Mouse (Mus musculus) small intestine, adult 2 months (tissue): ENCODE results near the gene Ppp1r14b. TPM values are rescaled to one million over a fixed set of nuclear protein-coding genes. Genes with fewer than 3 reads are reported as not detected.

Experiments
- H3K27ac ChIP-seq: fragments of 200-500 bp; 2 replicates; pipeline ENCODE4 v1.5.1; 2012; ENCODE audit warnings: low read depth, low read length, control low read depth, inconsistent platforms; ENCODE audit not compliant: insufficient read depth
- H3K27me3 ChIP-seq: fragments of 200-500 bp; 2 replicates; pipeline ENCODE4 v1.6.1; 2012; ENCODE audit warnings: mild to moderate bottlenecking, moderate library complexity, low read length, inconsistent platforms; ENCODE audit not compliant: control insufficient read depth, insufficient read depth
- H3K36me3 ChIP-seq: fragments of 200-500 bp; 2 replicates; pipeline ENCODE4 v1.6.1; 2012; ENCODE audit warnings: mild to moderate bottlenecking, low read length, control low read depth, inconsistent platforms; ENCODE audit not compliant: control insufficient read depth, insufficient read depth
- H3K4me1 ChIP-seq: fragments of 200-500 bp; 2 replicates; pipeline ENCODE4 v1.6.1; 2012; ENCODE audit warnings: low read length, inconsistent platforms, mixed read lengths; ENCODE audit not compliant: control insufficient read depth, insufficient read depth, insufficient read length
- H3K4me3 ChIP-seq: fragments of 200-500 bp; 2 replicates; pipeline ENCODE4 v1.5.1; 2012; ENCODE audit warnings: low read depth, mild to moderate bottlenecking, control low read depth, inconsistent platforms, low read length, moderate library complexity
- CTCF ChIP-seq: fragments of 200-500 bp; IDR thresholded peaks from 2 replicates; pipeline ENCODE4 v1.5.1; 2012; ENCODE audit warnings: low read depth, mild to moderate bottlenecking, control low read depth, inconsistent platforms, low read length, moderate library complexity, mixed read lengths; ENCODE audit not compliant: insufficient replicate concordance, insufficient read length; ENCODE audit errors: extremely low read depth
- POLR2A ChIP-seq: fragments of 200-500 bp; IDR thresholded peaks from 2 replicates; pipeline ENCODE4 v1.6.1; 2012; ENCODE audit warnings: low read depth, mild to moderate bottlenecking, control low read depth, inconsistent platforms, low read length, moderate library complexity
- WGBS: fragments of 180-500 bp; shearing (Covaris S2); methylation state at CpG from one replicate; pipeline ENCODE4 v1.1.7; 2018; 5-methylcytosine and 5-hydroxymethylcytosine counted together
- polyA plus RNA-seq: library from polyadenylated mRNA; depleted of rRNA; stranded (reverse); fragments of >200 nt; gene quantifications from 2 replicates; pipeline ENCODE4 v1.2.3, GENCODE M21; 2012

The Ppp1r14b gene
- polyA plus RNA-seq, 1 experiment: 100 TPM

DNA sequence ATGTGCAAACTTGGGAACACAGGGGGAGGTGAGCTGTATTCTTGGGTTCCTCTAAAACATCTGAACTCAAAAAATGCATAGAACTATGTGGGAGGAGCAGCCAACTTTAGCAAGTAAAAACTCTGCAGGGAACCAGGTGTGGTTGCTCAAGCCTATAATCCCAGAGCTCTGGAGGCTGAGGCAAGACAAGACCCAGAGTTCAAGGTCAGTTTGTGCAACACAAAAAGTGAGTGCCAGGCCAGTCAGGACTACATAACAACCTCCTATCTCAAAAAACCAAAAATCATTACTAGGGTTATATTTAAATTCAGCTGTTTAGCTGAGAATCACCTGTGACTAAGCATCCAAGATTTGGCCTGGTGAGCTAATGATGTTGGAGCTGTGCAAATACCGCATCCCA, 42.8 kb upstream of the Ppp1r14b start:
- H3K27ac ChIP-seq: no peak overlapping the region
- H3K4me3 ChIP-seq: no peak overlapping the region
- WGBS: 57% methylated on average over 1 of the region's 1 CpGs
- no peaks in the 10 kb centered on the region for H3K36me3 ChIP-seq
- TF ChIP-seq POLR2A (no peak), CTCF (no peak)
- H3K4me1 ChIP-seq: no peaks in the 10 kb centered on the region; the same call in none of the 2 replicates
- peaks cover 37% of the 10 kb centered on the region for H3K27me3 ChIP-seq

DNA sequence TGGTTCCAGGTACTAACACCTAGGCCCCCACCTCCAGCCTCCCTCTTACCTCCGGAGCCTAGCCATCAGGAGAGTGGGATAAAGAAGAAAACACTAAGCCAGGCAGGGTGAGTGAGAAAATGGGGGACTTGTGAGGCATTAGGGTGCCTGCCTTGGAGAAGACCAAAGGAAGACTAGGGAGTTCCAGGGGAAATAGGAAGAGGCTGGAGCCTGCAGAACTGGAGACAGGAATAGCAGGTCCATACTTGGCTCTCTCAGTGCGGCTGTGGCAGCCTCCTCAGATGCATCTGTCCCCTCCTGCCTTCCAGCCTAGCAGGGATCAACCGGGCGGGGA, 41.7 kb upstream of the Ppp1r14b start:
- TF ChIP-seq CTCF: no peak
- TF ChIP-seq POLR2A: no peak
- H3K4me3 ChIP-seq: no peak overlapping the region

GRCm38 (mm10) chr19:6933436-6934194, 41.2 kb upstream of the Ppp1r14b start:
- H3K36me3 ChIP-seq: no peaks in the 10 kb centered on the region
- no peaks in the 10 kb centered on the region; the same call in none of the 2 replicates for H3K4me1 ChIP-seq
- TF ChIP-seq POLR2A (no peak), CTCF (no peak)
- peak overlapping the region; percentile 63 for H3K4me3 ChIP-seq
- no peak overlapping the region for H3K27ac ChIP-seq
- WGBS: 6% methylated on average over 58 of the region's 58 CpGs
- H3K27me3 ChIP-seq: peaks cover 26% of the 10 kb centered on the region

More for the DNA sequence above, 41.7 kb upstream of the Ppp1r14b start:
- no peaks in the 10 kb centered on the region for H3K36me3 ChIP-seq
- WGBS: 67% methylated on average over 4 of the region's 4 CpGs
- H3K27me3 ChIP-seq: peaks cover 27% of the 10 kb centered on the region
- no peak overlapping the region for H3K27ac ChIP-seq
- H3K4me1 ChIP-seq: no peaks in the 10 kb centered on the region; the same call in none of the 2 replicates

DNA sequence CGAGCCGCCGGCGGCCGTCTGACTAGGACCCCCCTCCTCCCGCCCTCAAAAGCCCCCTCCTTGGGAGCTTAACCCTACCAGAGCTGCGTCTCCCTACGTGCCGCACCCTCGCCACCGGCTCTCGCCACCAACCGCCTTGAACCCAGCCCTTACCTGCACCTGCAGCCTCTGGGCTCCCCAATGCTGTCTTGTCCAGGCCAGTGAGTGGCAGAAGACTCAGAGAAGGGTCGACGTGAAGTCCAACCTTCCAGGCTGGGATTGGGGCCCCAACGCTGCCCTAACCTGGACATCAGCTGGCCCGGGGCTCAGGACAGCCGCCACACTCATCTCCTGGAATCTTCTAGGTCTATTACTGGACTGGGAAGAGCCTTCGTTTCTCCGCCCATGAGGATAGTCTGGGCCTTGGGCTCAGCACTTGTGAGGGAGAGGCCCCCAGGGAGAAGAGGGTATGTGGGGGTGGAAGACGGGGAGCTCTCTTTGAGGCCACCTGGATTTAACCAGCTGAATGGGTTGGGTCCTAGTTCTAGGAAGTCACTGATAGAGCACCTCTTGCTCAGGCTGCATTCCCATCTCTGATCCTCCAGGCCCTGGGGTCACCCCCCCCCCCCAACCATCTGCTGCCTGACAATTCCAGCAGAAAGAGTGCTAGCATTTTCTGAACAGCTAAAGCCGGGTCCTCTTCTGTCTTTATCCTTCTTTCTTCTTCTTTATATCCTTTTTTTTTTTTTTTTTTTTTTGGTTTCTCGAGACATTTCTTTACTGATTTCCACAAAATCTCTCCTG, 40.4 kb upstream of the Ppp1r14b start, which contains the start of gene Kcnk4:
Gene Kcnk4 (minus strand): TSS at position 321 of the 783 bp plus-strand sequence.
- WGBS: 18% methylated on average over 23 of the region's 23 CpGs
- Histone ChIP-seq H3K4me1 (no peaks in the 10 kb centered on the region; the same call in none of the 2 replicates), H3K27ac (no peak within 1 kb of the TSS), H3K4me3 (peak within 1 kb of the TSS; percentile 63), H3K36me3 (no peaks in the 10 kb centered on the region), H3K27me3 (peaks cover 26% of the 10 kb centered on the region)
- TF ChIP-seq POLR2A: no peak
- TF ChIP-seq CTCF: no peak

DNA sequence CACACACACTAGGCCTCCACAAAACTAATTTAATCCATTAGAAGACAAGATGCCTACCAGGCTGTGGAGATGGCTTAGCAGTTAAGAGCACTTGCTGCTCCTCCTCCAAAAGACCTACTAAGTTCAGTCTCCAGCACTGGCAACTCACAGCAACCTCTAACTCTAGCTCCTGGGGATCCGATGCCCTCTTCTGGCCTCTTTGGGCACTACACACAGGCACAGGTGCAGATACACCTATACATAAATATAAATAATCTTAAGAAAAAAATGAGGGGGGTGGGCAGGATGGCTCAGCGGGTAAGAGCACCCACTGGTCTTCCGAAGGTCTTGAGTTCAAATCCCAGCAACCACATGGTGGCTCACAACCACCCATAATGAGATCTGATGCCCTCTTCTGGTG, 38.5 kb upstream of the Ppp1r14b start:
- H3K4me3 ChIP-seq: no peak overlapping the region
- 37% methylated on average over 3 of the region's 3 CpGs for WGBS
- H3K27ac ChIP-seq: no peak overlapping the region
- H3K36me3 ChIP-seq: no peaks in the 10 kb centered on the region
- peaks cover 6% of the 10 kb centered on the region for H3K4me1 ChIP-seq
- TF ChIP-seq CTCF: peak; percentile 48; the same call in 1 of the 2 replicates
- no peak for TF ChIP-seq POLR2A
- H3K27me3 ChIP-seq: peaks cover 26% of the 10 kb centered on the region

- TF ChIP-seq CTCF (no peak), POLR2A (no peak)
- peaks cover 7% of the 10 kb centered on the region for H3K4me1 ChIP-seq
- H3K27me3 ChIP-seq: peaks cover 20% of the 10 kb centered on the region
- 85% methylated on average over 16 of the region's 16 CpGs for WGBS
- no peaks in the 10 kb centered on the region for H3K36me3 ChIP-seq
- H3K4me3 ChIP-seq: no peak overlapping the region
- no peak overlapping the region for H3K27ac ChIP-seq
These were observed 37.0 kb upstream of the Ppp1r14b start for GRCm38 (mm10) chr19:6937541-6938465.
